Mouse (Mus musculus) heart, adult 11 months (tissue): ENCODE measurements around the gene Kalrn.

Experiments
- DNase-seq: peaks from one replicate; pipeline ENCODE4 v3.0.0; 2022

The Kalrn gene

DNA sequence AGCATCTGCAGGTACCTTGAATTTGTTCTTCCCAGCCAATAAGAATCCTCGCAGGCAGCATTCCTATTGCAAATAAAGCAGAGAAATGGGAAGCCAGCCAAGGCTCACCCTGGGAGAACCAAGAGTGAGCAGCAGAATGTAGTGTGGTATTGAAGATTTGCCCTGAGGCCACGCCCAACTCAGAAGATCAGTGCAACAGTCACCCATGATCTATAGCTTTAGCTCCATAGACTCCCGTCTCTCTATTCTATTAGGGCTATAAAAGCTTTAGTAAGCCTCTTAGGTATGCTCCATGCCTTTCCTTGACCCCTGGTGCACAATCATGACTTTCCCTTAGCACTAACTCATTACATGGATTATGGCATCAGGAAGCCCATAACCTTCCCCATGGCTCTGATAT lies 155.9 kb downstream of the Kalrn start:
- DNase-seq, result peak; percentile 48

DNA sequence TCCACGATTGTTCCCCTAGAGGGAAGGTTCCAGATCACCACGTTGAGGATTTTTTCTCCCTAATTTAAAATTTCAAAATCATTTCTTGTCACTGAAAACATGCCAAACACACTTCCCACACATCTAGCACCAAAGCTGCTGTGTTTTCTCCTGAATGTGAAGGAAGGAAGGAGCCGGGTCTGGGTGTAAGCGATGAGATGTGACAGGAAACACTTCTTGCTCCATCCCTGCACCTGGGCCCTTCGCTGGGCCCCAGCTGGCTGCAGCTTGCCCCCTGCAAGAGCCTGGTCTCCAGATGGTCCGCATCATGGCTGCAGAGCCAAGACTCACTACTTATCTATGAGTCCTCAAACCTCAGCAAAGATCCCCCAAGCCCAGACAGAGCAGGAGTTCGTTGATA lies 158.8 kb downstream of the Kalrn start:
- peak; percentile 97 for DNase-seq

DNA sequence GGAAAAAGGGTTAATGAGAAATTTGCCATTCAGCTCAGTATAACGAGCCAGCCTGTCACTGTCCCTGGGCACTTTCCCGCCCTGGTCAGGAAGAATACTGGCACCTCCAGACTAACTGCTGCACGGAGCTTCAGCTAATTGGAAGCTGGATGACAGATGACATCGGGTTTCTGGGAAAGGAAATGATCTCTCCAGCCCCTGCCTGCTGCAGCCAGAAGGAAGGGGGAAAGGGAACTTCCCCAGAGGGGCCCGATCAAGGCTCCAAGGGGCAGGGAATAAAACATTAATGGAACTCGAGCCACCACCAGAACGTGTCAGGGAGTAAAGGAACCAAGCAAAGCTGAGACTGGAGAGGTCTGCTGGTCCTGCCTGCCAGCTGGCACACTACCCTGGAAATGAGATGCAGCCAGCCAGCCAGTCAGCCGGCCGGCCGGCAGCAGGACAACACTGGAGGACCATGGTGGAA lies 159.4 kb downstream of the Kalrn start:
- DNase-seq, result peak; percentile 98

DNA sequence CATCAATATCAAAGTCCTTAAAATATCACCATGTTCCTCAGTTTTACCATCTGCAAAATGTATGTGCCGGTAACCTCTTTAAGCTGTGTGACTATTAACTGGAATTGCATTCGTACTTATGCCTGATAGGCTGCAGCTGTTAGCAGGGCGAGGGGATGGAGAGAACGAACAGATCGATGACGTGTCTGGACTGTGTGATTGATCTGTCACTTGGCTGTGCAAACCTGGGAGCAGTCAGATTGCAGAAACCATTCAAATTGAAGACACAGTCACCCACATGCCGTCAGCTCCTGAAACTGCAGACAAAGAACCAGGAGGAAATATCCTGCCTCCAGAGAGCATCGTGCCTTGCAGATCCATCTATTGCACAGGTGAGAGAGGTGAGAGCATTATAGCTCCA lies 166.3 kb downstream of the Kalrn start:
- DNase-seq, result no peak

DNA sequence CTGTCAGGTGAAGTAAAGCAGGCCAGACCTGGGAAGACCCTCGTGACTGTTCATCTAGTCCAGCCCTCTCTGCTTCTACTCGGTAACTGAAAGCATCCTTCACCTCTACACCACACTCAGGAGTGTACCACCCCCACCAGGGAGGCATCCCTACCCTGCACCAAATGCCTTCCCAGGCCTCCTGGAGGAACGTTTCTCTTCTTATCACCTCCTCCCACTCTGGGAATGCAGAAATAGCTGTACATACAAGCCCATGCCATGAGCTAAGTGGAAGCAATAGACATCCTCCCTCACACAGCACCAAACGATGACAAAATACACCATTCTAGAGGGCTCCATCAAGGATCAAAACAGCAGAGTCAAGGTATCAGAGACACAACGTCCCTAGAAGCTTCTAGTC lies 168.2 kb downstream of the Kalrn start:
- peak; percentile 81 for DNase-seq

DNA sequence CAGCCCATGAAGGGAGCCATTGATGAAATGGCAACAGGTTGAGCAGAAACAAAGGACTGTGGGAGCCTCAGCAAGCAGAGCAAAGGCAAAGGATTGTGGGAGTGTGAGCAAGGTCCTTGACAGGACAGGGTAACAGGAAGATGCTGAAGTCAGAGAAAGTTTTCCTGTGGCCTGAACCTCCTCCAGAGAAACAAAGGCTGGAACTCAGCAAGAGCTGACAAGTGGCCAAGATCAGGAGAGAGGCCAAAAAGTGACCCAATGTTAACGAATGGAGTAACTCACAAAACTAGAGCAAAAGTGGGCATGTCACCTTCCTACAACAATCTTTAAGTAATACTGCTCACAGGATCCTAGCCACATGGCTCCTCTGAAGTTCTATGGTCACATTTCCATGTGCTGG lies 172.1 kb downstream of the Kalrn start:
- DNase-seq, result peak; percentile 76

DNA sequence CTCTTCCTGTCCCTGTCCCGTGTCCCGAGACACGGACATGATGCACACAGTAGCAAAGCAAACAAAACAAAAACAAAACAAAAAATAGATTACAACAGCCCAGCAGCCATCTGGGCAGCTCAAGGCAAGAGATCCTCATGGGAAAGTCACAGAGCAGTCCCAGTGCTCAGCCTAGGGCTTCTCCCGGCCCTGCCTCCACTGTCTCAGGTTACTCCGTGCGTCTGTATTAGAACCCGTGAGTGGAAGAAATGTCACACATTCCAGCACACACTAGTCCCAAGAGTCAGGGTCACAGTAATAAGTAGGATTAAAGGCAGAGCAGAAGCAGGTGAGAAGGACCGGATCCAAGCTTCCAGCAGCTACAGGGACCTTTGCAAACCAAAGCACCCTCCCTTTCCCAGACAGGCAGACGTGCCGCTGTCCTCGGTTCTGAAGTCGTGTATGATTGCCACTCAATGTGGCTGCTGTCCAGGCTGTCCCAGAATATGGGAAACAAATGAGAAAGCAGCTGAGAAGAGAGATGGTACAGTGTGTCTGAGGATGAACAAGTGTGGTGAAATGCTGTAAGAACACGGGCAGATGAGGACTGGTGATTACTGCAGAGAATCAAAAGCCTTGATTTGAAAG lies 173.1 kb downstream of the Kalrn start:
- no peak for DNase-seq

DNA sequence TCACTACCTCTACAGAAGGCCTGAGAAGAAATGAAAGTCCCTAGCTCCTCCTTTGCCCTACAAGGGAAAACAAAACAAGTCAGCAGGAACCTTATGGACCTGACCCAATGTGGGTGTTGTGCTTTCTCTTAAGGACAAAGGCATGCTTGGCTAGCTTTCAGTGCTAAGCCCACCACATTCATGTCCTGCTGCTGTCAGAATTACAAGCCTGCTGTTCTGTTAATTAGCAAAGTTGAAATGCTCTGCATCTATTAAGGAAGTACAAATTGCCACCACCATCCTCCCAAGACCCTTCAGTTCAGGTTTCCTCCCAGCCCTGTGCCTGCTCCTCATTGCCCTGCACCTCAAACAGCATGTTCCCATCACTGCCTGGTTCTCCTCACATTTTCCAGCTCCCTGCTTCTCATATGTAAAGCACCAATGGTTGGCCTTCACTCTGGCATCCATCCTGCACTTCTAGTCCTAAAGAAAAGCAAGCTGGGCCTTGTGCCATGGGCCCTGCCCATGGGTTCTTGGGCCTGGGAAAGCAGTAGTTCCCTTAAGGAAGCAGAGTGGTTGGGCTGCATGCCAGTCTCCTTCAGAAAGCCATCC lies 178.0 kb downstream of the Kalrn start:
- no peak for DNase-seq

DNA sequence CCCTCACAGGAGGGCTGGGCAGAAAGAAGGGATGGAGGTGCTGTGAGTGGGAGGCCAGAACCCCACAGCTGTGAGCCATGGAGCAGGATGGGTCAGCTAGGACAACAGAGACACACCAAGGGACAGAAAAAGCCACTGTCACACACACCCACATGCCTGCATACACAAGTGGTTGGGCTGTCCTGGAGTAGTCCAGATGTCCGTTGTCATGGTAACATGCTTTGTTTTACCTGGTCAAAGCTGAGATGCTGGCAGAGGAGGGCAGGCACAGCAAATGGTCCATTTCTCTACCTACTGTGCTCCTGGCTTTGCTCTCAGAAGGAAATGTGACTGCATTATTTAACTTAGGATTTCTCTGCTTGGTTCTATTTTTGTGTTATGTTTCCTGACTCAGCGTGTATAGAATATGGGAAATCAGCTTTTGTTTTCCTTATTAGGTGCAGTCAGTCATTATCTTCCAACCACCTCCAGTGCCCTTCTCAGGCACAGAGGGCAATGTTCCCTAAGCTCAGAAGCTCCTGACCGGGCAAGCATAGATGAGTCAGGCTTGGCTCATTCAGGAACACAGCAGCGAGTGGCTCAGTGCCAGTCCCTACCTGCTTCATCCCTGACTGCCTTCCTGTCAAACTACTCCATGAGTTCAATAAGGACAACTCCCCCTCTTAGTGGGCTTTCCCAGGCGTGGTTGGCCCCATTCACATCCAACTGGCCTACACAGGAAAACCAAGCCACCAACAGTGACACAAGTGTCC lies 183.6 kb downstream of the Kalrn start:
- no peak for DNase-seq

DNA sequence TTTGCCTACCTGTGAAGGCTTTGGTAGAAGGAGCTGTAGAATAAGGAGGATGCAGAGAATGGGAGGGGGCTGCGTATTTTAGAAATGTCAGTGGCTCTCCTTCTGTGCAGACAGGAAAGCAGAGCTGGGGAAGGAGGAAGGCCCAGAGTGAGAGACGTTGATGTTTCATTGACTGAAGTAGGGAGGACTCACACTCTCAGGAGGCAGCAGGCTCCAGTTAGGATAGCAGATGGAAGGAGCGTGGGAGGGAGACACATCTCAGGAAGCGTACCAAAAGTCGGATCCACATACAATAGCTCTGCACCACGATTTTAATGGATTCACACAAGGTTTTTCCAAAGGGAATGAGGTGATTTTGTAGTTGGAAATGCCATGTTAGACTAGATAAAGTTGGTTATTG lies 184.5 kb downstream of the Kalrn start:
- DNase-seq, result no peak

DNA sequence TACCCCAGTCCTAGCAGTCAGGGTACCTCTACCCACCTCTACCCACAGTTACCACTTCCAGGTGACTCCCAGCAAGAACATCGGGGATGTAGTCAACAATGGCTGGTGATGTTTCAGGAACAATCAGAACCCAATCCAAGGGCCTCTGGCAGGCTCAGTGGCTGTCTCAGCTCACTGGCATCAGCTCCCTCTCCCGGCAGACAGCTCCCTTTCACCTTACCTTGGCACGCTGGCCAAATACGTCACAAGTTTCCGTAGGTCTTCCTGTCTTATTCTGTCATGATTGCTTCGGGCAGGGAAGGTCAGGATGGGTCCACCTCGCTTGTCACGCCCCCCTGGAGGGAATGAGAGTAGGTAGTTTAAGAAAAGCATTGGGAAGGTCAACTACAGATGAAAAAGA lies 188.3 kb downstream of the Kalrn start:
- peak; percentile 91 for DNase-seq

DNA sequence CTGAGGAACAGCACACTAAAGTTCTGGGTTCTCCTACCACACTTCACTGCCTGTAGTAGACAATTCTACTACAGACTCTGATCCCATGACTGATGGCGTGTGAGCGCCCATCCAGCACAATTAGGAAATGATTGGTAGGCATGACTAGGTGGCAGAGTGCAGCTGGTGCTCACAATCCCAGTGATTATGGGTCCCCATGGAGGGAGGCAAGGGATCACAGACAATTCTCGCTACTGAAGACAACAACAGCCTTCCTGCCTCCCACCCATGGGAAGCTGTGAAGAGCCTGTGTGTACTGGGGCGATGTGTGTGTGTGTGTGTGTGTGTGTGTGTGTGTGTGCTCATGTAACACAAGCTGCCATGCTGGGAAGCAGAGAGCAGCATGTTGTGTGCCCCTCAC lies 190.3 kb downstream of the Kalrn start:
- no peak for DNase-seq

DNA sequence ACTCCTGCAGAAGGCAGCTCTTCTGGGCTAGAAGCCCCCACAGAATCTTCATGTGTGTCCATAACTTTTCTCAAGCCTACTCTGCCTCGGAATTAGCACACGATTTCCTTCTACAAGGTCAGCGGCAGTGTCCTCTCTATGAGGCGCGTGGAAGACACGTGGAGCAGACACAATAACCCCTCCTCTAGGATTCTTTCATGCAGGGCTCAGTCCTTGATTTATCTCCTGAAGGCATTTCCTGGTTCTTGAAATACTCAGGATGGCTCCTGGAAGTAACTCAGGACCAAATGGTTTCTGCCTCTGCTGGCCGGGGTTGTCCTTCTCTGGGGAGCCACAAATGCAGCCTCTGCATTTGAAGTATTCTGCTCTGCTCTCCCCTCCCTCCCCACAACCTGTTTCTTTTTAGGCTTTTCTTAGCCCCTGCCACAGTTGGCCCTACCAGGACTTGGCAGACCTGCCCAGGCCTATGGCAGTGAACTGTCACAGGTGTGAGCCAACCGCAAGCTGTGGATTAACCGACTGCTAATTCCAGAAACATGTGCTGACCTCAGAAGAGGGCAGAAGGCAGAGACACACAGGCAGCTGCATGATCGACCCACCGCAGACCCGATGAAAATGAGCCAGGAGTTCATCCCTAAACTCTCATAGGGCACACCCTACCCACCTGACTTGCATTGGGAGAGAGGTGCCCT lies 197.0 kb downstream of the Kalrn start:
- DNase-seq, result no peak

DNA sequence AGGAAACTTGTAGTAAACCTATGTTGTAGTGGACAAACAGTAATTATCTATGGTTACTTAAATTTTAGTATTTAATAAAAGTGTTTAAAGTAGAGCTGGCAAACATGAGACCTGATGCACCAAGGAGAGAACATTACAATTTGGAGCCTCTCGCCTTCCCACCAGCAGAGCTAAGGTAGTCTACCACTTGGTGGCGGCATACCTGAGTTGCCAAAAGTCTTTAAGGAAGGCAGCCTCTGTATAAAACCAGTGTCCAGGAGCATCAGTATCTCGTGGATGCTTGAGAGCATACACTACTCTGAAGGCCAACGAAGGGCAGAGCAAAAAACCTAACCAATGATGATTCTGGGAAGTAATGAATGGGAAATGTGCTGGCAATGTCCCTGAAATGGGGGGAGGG lies 199.8 kb downstream of the Kalrn start:
- DNase-seq, result no peak

DNA sequence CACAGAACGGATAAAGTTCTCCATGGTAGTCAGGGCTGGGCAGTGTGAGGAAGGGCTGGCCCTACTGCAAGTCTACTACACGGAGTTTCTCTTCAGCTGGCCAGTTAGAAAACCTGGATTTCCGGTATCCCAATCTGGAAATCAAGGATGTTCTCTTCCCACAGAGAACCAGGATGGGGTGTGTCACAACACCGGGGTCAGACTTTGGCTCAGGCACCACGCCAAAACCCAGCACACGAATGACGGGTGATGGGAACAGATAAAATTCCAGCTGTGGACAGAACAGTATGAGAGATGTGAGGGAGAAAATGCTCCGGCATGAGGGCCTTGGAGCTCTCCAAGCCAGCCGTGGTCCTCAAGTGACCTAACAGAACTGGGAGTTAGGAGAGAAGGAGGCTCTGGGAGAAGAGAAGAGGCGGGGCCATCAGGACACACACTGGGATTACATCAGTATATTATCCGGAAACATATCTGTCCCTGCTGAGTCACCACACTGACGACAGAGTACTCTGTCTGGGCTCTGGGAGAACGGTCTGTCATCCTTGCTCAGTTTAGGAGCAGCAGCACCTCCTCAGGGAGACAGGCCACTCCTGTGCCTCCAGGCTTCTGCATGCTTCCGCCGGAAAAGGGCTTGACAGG lies 201.1 kb downstream of the Kalrn start:
- peak; percentile 98 for DNase-seq

DNA sequence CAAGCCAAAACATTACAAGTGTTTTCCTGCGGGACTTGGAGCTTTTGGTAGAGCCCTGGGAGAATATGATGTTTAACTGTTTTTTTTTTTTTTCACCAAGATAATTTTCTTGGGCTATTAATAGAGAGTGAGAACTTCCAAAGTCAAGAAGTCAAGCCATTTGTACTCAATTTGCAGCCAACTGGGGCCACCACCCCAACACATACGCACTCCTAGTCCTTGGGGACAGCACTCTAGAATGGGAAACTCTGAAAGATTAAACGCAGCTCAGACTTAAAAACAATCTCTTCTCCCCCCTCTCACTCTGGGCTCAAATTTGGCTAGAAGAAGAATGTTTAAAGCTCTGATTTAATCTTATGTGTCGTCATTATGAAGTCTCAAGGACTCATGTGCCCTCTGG lies 214.1 kb downstream of the Kalrn start:
- DNase-seq, result peak; percentile 95

DNA sequence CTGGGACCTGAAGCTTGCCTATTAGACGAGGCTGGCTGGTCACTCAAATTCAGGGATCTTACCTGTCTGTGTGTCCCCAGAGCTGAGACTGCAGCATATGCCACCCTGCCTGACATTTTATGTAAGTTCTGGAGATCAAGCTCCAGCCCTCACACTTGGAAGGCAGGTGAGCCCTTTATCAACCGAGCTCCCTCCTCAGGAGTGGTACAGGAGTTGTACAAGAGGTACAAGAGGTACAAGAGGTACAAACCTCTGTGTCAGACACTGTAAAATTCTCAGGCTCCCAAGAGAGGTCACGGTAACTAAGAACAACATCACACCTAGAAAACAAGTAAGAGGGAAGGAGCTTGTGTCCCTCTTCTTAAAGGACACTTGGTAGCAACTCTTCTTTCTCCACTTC lies 217.8 kb downstream of the Kalrn start:
- no peak for DNase-seq

DNA sequence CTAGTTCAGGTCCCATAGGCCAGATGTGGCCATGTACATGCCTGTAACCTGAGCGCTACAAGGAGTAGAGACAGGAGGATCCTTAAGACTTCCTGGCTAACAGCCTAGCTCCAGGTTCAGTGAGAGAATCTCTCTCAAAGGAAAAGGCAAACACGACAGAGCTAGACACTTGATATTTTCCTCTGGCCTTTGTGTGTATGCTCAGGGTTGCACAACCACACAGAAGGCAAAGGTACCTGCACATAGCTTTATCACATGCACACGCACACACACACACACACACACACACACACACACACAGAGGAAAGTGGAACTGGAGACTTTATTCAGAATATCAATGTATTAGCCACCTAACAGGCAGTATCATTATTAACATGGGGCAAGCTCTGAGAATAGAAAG lies 219.3 kb downstream of the Kalrn start:
- no peak for DNase-seq

DNA sequence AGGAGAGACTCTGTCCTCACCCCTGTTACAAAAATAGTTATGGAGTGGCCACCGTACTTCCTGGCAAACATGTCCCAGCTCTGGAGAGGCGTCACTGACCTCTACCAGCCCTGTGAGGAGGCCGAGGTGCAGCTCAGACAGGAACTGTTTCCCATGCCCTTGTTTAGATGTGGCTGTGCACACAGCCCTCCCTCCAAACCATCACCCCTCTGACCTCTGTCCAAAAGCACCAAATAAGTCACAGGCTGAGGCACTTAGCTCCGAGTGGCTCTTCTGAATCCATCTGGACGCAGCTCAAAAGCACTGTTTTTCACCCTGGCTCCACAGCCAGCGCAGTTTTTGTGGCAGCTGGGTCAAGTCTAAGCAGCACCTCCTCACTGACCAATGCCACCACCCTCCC lies 220.6 kb downstream of the Kalrn start:
- peak; percentile 99 for DNase-seq

DNA sequence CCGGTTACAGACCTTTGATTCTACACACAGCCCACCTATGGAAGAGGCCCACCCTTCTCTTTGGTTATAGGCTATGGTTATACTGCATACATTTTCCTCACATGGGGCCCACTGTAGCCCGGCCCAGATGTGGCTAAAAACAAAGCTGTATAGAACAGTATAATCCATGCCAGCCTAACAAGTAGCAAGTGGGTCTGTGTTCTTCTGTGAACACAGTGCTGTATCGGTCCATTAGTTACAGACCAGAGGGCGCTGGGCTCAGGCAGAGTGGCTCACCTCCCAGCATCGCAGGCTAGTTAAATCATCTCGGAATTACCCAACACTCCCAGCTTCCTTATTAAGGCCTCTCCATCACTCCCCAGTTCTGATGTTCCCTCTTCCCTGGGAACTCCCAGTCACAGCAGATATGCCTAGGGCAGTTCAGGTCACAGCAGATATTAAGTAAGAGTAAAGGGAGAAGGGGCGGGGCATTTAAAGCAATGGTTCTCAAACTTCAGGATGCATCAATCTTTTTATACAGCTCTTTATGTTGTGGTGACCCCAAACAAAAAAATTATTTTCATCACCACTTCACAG lies 221.7 kb downstream of the Kalrn start:
- peak; percentile 93 for DNase-seq

DNA sequence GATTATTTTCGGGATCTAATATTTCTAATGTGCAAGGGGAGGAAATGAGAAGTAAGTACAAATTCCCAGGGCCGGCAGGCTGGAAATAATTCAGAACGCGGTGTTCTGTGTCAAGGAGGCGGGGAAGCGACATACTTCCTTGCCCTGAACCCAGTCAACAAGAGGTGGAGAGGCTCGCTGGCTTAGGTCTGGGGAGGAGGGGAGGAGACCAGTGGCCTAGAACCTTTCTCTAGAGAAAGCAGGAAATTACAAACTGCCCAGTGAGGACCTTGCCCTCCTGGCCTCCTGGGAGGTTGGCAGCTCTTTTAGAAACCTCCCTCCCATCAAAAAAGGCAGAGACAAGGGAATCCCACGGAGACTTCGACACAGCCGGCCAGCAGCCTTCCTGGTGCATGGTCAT lies 225.8 kb downstream of the Kalrn start:
- peak; percentile 98 for DNase-seq

DNA sequence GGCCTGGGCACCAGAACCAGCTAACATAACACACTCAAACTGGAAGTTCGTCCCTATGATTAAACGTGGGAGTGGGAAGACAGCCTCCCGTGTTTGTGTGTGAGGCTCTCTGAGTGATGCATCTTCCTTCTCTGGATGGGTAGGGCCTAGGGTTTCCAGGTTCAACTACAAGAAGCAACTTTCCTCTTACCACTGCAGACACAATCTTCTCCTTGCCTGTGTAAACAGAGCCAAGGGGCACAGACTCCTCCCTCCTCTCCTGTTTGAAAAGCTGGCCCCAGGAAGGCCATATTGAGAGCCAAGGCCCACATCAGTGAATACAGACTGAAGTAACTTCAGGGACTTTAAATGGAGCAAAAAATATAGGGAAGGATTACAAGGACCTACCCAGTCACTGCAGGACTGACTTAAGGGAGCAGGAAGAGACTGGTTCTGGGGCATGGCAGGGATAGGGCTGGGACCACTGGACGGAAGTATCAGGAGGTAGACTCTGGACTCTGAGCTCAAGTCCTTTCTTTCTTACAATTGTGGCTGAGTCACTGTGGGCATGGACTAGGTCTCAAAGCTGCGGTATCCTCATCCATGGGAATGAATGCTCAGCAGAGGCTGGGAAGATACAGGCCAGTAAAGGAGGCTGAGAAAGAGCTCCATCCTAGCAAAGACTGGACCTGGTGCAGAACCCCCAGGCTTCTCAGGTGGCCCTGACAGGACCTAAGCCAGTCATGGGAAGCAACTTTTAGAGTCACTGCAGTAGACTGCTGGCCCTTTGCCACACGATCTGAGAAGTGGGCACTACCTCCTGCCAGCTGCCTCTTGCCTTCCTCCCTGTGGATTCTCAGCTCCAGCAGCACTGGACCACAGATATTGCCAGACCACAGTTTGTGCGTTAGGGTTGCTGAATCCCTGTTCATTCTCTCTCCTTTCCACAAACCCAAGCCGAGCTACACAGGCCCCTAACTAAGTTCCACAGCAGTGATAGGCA lies 228.1 kb downstream of the Kalrn start:
- peak; percentile 78 for DNase-seq
